Mouse (Mus musculus): ENCODE data around the gene Lgals3bp. TPM values are rescaled to one million over a fixed set of nuclear protein-coding genes. Genes with fewer than 3 reads are reported as not detected.

Gene Lgals3bp
- total and polyA plus RNA-seq, 3 experiments = 3.0 to 18.3 TPM; not detected in 1

- no peak overlapping the region for H3K9ac ChIP-seq (ENCODE audit: control insufficient read depth, low read depth, low read length, poor library complexity, severe bottlenecking)
- H3K4me3 ChIP-seq (ENCODE audit: control insufficient read depth in 1 of 2, insufficient read depth in 1 of 2, low read depth in 2 of 2, low read length in 2 of 2) = no peak overlapping the region
- H3K27ac ChIP-seq (ENCODE audit: control insufficient read depth, low read depth, low read length) = no peak overlapping the region
- H3K9me3 ChIP-seq (replicated peaks; ENCODE audit: insufficient read depth, low read length) = no peaks in the 10 kb centered on the region
- no peaks in the 10 kb centered on the region for H3K4me1 ChIP-seq (ENCODE audit: control insufficient read depth in 1 of 2, insufficient read depth in 2 of 2, low read length in 2 of 2)
- H3K27me3 ChIP-seq (ENCODE audit: control insufficient read depth in 1 of 2, insufficient read depth in 2 of 2, low read length in 2 of 2) = peaks cover 0 to 5% of the 10 kb centered on the region in 2 experiments; a peak in 3 of 4 replicates
- no peaks in the 10 kb centered on the region for H3K36me3 ChIP-seq (ENCODE audit: control insufficient read depth in 1 of 2, insufficient read depth in 2 of 2, low read length in 2 of 2)
- TF ChIP-seq TBP (IDR thresholded peaks at IDR 0.05; ENCODE audit: low read depth, low read length) (no peak), ZMIZ1 (IDR thresholded peaks at IDR 0.05; ENCODE audit: low read depth, low read length) (no peak), BHLHE40 (IDR thresholded peaks at IDR 0.05; ENCODE audit: borderline replicate concordance, low read depth, low read length) (no peak)
- DNase-seq (ENCODE audit: low read depth, low spot score) = no peak
- no peaks in the 10 kb centered on the region for H3K79me2 ChIP-seq (ENCODE audit: control insufficient read depth, insufficient read depth, low read length, poor library complexity)
Measured at GRCm38 (mm10) chr11:118360491-118360890, 41.4 kb downstream of the Lgals3bp start.

- DNase-seq (ENCODE audit: low read depth, low spot score) = no peak
- no peaks in the 10 kb centered on the region for H3K79me2 ChIP-seq (ENCODE audit: control insufficient read depth, insufficient read depth, low read length, poor library complexity)
- H3K4me3 ChIP-seq (ENCODE audit: control insufficient read depth in 1 of 2, insufficient read depth in 1 of 2, low read depth in 2 of 2, low read length in 2 of 2) = no peak within 1 kb of the TSS
- no peaks in the 10 kb centered on the region for H3K36me3 ChIP-seq (ENCODE audit: control insufficient read depth in 1 of 2, insufficient read depth in 2 of 2, low read length in 2 of 2)
- no peak within 1 kb of the TSS for H3K9ac ChIP-seq (ENCODE audit: control insufficient read depth, low read depth, low read length, poor library complexity, severe bottlenecking)
- H3K4me1 ChIP-seq (ENCODE audit: control insufficient read depth in 1 of 2, insufficient read depth in 2 of 2, low read length in 2 of 2) = no peaks in the 10 kb centered on the region
- H3K27ac ChIP-seq (ENCODE audit: control insufficient read depth, low read depth, low read length) = no peak within 1 kb of the TSS
- H3K27me3 ChIP-seq (ENCODE audit: control insufficient read depth in 1 of 2, insufficient read depth in 2 of 2, low read length in 2 of 2) = peaks cover 0 to 2% of the 10 kb centered on the region in 2 experiments; a peak in 3 of 4 replicates
- no peak for TF ChIP-seq GATA1 (IDR thresholded peaks at IDR 0.05; ENCODE audit: low read depth, low read length)
- TF ChIP-seq SIN3A (IDR thresholded peaks at IDR 0.05; ENCODE audit: low read length) = no peak
- no peak for TF ChIP-seq CHD1 (IDR thresholded peaks at IDR 0.05; ENCODE audit: low read depth, low read length)
- TF ChIP-seq TBP (IDR thresholded peaks at IDR 0.05; ENCODE audit: low read depth, low read length) = no peak
- no peak for TF ChIP-seq MAZ (IDR thresholded peaks at IDR 0.05; ENCODE audit: low read depth, low read length)
- TF ChIP-seq POLR2A (IDR thresholded peaks at IDR 0.05; ENCODE audit: control insufficient read depth in 1 of 2, insufficient read depth in 1 of 2, low read depth in 1 of 2, low read length in 2 of 2, poor library complexity in 1 of 2) = no peak
- TF ChIP-seq NRF1 (IDR thresholded peaks at IDR 0.05; ENCODE audit: insufficient read depth, low read depth, low read length, poor library complexity, severe bottlenecking) = no peak
- no peaks in the 10 kb centered on the region for H3K9me3 ChIP-seq (replicated peaks; ENCODE audit: insufficient read depth, low read length)
Measured at GRCm38 (mm10) chr11:118355640-118356039, 46.3 kb downstream of the Lgals3bp start, which contains the start of gene Timp2. TSS of gene Timp2 (minus strand) at chr11:118355740.

- H3K4me1 ChIP-seq (ENCODE audit: control insufficient read depth in 1 of 2, insufficient read depth in 2 of 2, low read length in 2 of 2) = no peaks in the 10 kb centered on the region
- H3K4me3 ChIP-seq (ENCODE audit: control insufficient read depth in 1 of 2, insufficient read depth in 1 of 2, low read depth in 2 of 2, low read length in 2 of 2) = no peak overlapping the region
- H3K27me3 ChIP-seq (ENCODE audit: control insufficient read depth in 1 of 2, insufficient read depth in 2 of 2, low read length in 2 of 2) = peaks cover 0 to 2% of the 10 kb centered on the region in 2 experiments; a peak in 3 of 4 replicates
- TF ChIP-seq USF1 (IDR thresholded peaks at IDR 0.05; ENCODE audit: low read depth, low read length) = no peak
- no peak overlapping the region for H3K27ac ChIP-seq (ENCODE audit: control insufficient read depth, low read depth, low read length)
- H3K9me3 ChIP-seq (replicated peaks; ENCODE audit: insufficient read depth, low read length) = no peaks in the 10 kb centered on the region
- no peak overlapping the region for H3K9ac ChIP-seq (ENCODE audit: control insufficient read depth, low read depth, low read length, poor library complexity, severe bottlenecking)
- H3K79me2 ChIP-seq (ENCODE audit: control insufficient read depth, insufficient read depth, low read length, poor library complexity) = no peaks in the 10 kb centered on the region
- no peak for DNase-seq (ENCODE audit: low read depth, low spot score)
- H3K36me3 ChIP-seq (ENCODE audit: control insufficient read depth in 1 of 2, insufficient read depth in 2 of 2, low read length in 2 of 2) = no peaks in the 10 kb centered on the region
Measured at GRCm38 (mm10) chr11:118355205-118355604, 46.7 kb downstream of the Lgals3bp start.

Measured in MEL (cell line).